Mouse (Mus musculus) forebrain, embryonic 10.5 days (tissue): ENCODE data around the gene 4930524B15Rik. TPM values are rescaled to one million over a fixed set of nuclear protein-coding genes. Genes with fewer than 3 reads are reported as not detected.

Experiments
- DNase-seq: peaks from one replicate; pipeline ENCODE4 v3.0.0-alpha.2; 2017; ENCODE audit warnings: low spot score; ENCODE audit errors: extremely low spot score
- H3K27ac ChIP-seq: fragments of 300-500 bp; sonication (generic); 2 replicates; pipeline ENCODE4 v1.5.1; 2016; ENCODE audit warnings: mild to moderate bottlenecking
- H3K27me3 ChIP-seq: fragments of 300-500 bp; sonication (generic); 2 replicates; pipeline ENCODE4 v1.6.1; 2016; ENCODE audit warnings: mild to moderate bottlenecking; ENCODE audit not compliant: poor library complexity, severe bottlenecking
- H3K36me3 ChIP-seq: fragments of 300-500 bp; sonication (generic); replicated peaks from 2 replicates; pipeline ENCODE4 v1.6.1; 2016; ENCODE audit warnings: mild to moderate bottlenecking, moderate library complexity
- H3K4me1 ChIP-seq: fragments of 300-500 bp; sonication (generic); 2 replicates; pipeline ENCODE4 v1.6.1; 2016
- H3K4me3 ChIP-seq: fragments of 300-500 bp; sonication (generic); 2 replicates; pipeline ENCODE4 v1.5.1; 2016; ENCODE audit warnings: mild to moderate bottlenecking, moderate library complexity
- H3K9me3 ChIP-seq: fragments of 300-500 bp; sonication (generic); 2 replicates; pipeline ENCODE4 v1.6.1; 2016; ENCODE audit warnings: mild to moderate bottlenecking, moderate library complexity
- WGBS: fragments of 180-500 bp; shearing (Covaris S2); methylation state at CpG from one replicate; pipeline ENCODE4 v1.1.7; 2016; 5-methylcytosine and 5-hydroxymethylcytosine counted together
- polyA plus RNA-seq: library from polyadenylated mRNA; unstranded; fragments of >200 nt; fragmentation: Nextera tagmentation; extraction: Ambion mirVana; gene quantifications from 2 replicates; pipeline ENCODE4 v1.2.1, GENCODE M21; 2016

4930524B15Rik gene
- polyA plus RNA-seq, 1 experiment from 2014 or later: 0.11 TPM

- no peak overlapping the region for H3K27ac ChIP-seq
- 81% methylated on average over 7 of the region's 7 CpGs for WGBS
- no peaks in the 10 kb centered on the region for H3K36me3 ChIP-seq
- H3K27me3 ChIP-seq: no peaks in the 10 kb centered on the region
- peaks cover 32% of the 10 kb centered on the region for H3K4me1 ChIP-seq
- H3K4me3 ChIP-seq: no peak overlapping the region
- H3K9me3 ChIP-seq: no peaks in the 10 kb centered on the region
- no peak for DNase-seq
These were observed 62.3 kb downstream of the 4930524B15Rik start for GRCm38 (mm10) chr11:32027474-32028342.

- Histone ChIP-seq H3K36me3 (no peaks in the 10 kb centered on the region), H3K4me1 (peaks cover 34% of the 10 kb centered on the region), H3K9me3 (no peaks in the 10 kb centered on the region), H3K27ac (no peak overlapping the region), H3K27me3 (no peaks in the 10 kb centered on the region), H3K4me3 (no peak overlapping the region)
- WGBS: 85% methylated on average over 3 of the region's 3 CpGs
- no peak for DNase-seq
These were observed 63.2 kb downstream of the 4930524B15Rik start for GRCm38 (mm10) chr11:32028605-32029004.

Other genes with a start within 250 kb of the 4930524B15Rik start
- 2.4 and 2.5 TPM in 2 replicates for gene Cpeb4, start 93.4 kb upstream of the 4930524B15Rik start, polyA plus RNA-seq
- 9.8 and 16.1 TPM in 2 replicates for gene Nsg2, start 34.9 kb downstream of the 4930524B15Rik start, polyA plus RNA-seq
- not detected in 2 replicates for gene Il9r, start 234.7 kb downstream of the 4930524B15Rik start, polyA plus RNA-seq
- 118 and 120 TPM in 2 replicates for gene Snrnp25, start 239.8 kb downstream of the 4930524B15Rik start, polyA plus RNA-seq